13 mouse cellular contexts compared by ENCODE assay signal in the genomic region with DNA sequence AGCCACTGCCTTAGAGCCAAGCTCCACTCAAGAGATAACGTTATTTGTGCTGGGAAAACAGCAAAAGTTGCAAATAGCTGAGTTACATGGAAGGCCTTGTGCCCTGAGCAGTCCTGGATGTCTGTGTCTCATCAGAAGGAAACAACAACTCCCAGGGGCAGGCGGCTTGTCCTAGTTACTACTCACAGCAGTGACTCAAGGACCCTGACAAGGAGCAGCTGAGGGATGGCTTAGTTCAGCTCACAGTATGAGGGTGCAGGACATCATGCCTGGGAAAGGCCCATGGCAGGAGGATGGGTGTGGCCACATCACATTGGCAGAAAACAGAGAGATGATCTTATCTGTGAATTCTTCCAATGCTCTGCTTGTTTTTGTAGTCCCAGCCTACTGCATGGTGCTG.
"Had no signal": no experiment of that assay in that cellular context is flagged by ENCODE, and none has a peak within 500 bp of the region (broad histone marks: within the 10 kb centered on the region; RNA-seq: fewer than 3 reads in every experiment).

No protein-coding gene starts in this region.

- ATAC-seq: lung, postnatal 0 days had no signal

- DNase-seq: kidney, adult 18-20 months; kidney, adult 9 months; kidney, postnatal 14 days; kidney, postnatal 4 days; liver, embryonic 13.5 days; lung, embryonic 14.5 days; midbrain, embryonic 14.5 days; thymus, adult 18-20 months; thymus, postnatal 36 days had no signal

- H3K27ac ChIP-seq: liver, embryonic 13.5 days; macrophage had no signal

- H3K27me3 ChIP-seq: liver, embryonic 13.5 days; megakaryocyte, embryonic 14.5 days had no signal

- H3K4me3 ChIP-seq: liver, embryonic 13.5 days; megakaryocyte, embryonic 14.5 days had no signal

- H3K9me3 ChIP-seq: liver, embryonic 13.5 days; megakaryocyte, embryonic 14.5 days had no signal

- H3K9ac ChIP-seq: liver, embryonic 13.5 days; lung, embryonic 14.5 days had no signal

- H3K4me1 ChIP-seq: megakaryocyte, embryonic 14.5 days had no signal

- H3K4me2 ChIP-seq: liver, embryonic 13.5 days; lung, embryonic 14.5 days; midbrain, embryonic 11.5 days had no signal

- H3K36me3 ChIP-seq: liver, embryonic 13.5 days had no signal
